Mouse (Mus musculus): ENCODE measurements around the gene Myoz2. TPM values are rescaled to one million over a fixed set of nuclear protein-coding genes. Genes with fewer than 3 reads are reported as not detected.

Gene Myoz2
- total RNA-seq, 1 experiment from 2014 or later, result not detected

GRCm38 (mm10) chr3:123024496-123025234, 10.2 kb downstream of the Myoz2 start:
- ATAC-seq (replicated peaks in 1 of 2; ENCODE audit: insufficient read depth in 1 of 2, low FRiP score in 2 of 2, low TSS enrichment in 1 of 2, low read depth in 1 of 2, poor library complexity in 2 of 2, severe bottlenecking in 2 of 2), result no peak

GRCm38 (mm10) chr3:123018792-123019191, 16.0 kb downstream of the Myoz2 start:
- ATAC-seq (replicated peaks in 1 of 2; ENCODE audit: insufficient read depth in 1 of 2, low FRiP score in 2 of 2, low TSS enrichment in 1 of 2, low read depth in 1 of 2, poor library complexity in 2 of 2, severe bottlenecking in 2 of 2), result no peak

GRCm38 (mm10) chr3:123013476-123013875, 21.3 kb downstream of the Myoz2 start:
- ATAC-seq (replicated peaks in 1 of 2; ENCODE audit: insufficient read depth in 1 of 2, low FRiP score in 2 of 2, low TSS enrichment in 1 of 2, low read depth in 1 of 2, poor library complexity in 2 of 2, severe bottlenecking in 2 of 2), result no peak

GRCm38 (mm10) chr3:123009417-123009816, 25.4 kb downstream of the Myoz2 start:
- ATAC-seq (replicated peaks in 1 of 2; ENCODE audit: insufficient read depth in 1 of 2, low FRiP score in 2 of 2, low TSS enrichment in 1 of 2, low read depth in 1 of 2, poor library complexity in 2 of 2, severe bottlenecking in 2 of 2), result no peak

GRCm38 (mm10) chr3:123007386-123007785, 27.4 kb downstream of the Myoz2 start:
- ATAC-seq (replicated peaks in 1 of 2; ENCODE audit: insufficient read depth in 1 of 2, low FRiP score in 2 of 2, low TSS enrichment in 1 of 2, low read depth in 1 of 2, poor library complexity in 2 of 2, severe bottlenecking in 2 of 2), result no peak

- no peak for ATAC-seq (replicated peaks in 1 of 2; ENCODE audit: insufficient read depth in 1 of 2, low FRiP score in 2 of 2, low TSS enrichment in 1 of 2, low read depth in 1 of 2, poor library complexity in 2 of 2, severe bottlenecking in 2 of 2)
These were observed 33.8 kb downstream of the Myoz2 start for GRCm38 (mm10) chr3:123001053-123001452.

- no peak for ATAC-seq (replicated peaks in 1 of 2; ENCODE audit: insufficient read depth in 1 of 2, low FRiP score in 2 of 2, low TSS enrichment in 1 of 2, low read depth in 1 of 2, poor library complexity in 2 of 2, severe bottlenecking in 2 of 2)
These were observed 36.3 kb downstream of the Myoz2 start for GRCm38 (mm10) chr3:122998511-122998910.

- ATAC-seq (replicated peaks in 1 of 2; ENCODE audit: insufficient read depth in 1 of 2, low FRiP score in 2 of 2, low TSS enrichment in 1 of 2, low read depth in 1 of 2, poor library complexity in 2 of 2, severe bottlenecking in 2 of 2), result no peak
These were observed 37.8 kb downstream of the Myoz2 start for GRCm38 (mm10) chr3:122996968-122997367.

GRCm38 (mm10) chr3:122986906-122987305, 47.9 kb downstream of the Myoz2 start:
- no peak for ATAC-seq (replicated peaks in 1 of 2; ENCODE audit: insufficient read depth in 1 of 2, low FRiP score in 2 of 2, low TSS enrichment in 1 of 2, low read depth in 1 of 2, poor library complexity in 2 of 2, severe bottlenecking in 2 of 2)

- no peak for ATAC-seq (replicated peaks in 1 of 2; ENCODE audit: insufficient read depth in 1 of 2, low FRiP score in 2 of 2, low TSS enrichment in 1 of 2, low read depth in 1 of 2, poor library complexity in 2 of 2, severe bottlenecking in 2 of 2)
These were observed 48.4 kb downstream of the Myoz2 start for GRCm38 (mm10) chr3:122986386-122986785.

- ATAC-seq (replicated peaks in 1 of 2; ENCODE audit: insufficient read depth in 1 of 2, low FRiP score in 2 of 2, low TSS enrichment in 1 of 2, low read depth in 1 of 2, poor library complexity in 2 of 2, severe bottlenecking in 2 of 2), result no peak
These were observed 49.5 kb downstream of the Myoz2 start for GRCm38 (mm10) chr3:122985183-122985944.

GRCm38 (mm10) chr3:122984249-122985182, 50.3 kb downstream of the Myoz2 start, which contains the start of gene Usp53:
Usp53 (minus strand) TSS chr3:122984510.
- ATAC-seq (replicated peaks in 1 of 2; ENCODE audit: insufficient read depth in 1 of 2, low FRiP score in 2 of 2, low TSS enrichment in 1 of 2, low read depth in 1 of 2, poor library complexity in 2 of 2, severe bottlenecking in 2 of 2), result peak; percentile 84 to 88

- peak; percentile 54 to 61 for ATAC-seq (replicated peaks in 1 of 2; ENCODE audit: insufficient read depth in 1 of 2, low FRiP score in 2 of 2, low TSS enrichment in 1 of 2, low read depth in 1 of 2, poor library complexity in 2 of 2, severe bottlenecking in 2 of 2)
These were observed 51.0 kb downstream of the Myoz2 start for GRCm38 (mm10) chr3:122983849-122984248.

GRCm38 (mm10) chr3:122975964-122976363, 58.9 kb downstream of the Myoz2 start:
- 0 out of 4 replicates have a peak, but pooled peaks of 1 of the 2 experiments have one; percentile 22 for ATAC-seq (replicated peaks in 1 of 2; ENCODE audit: insufficient read depth in 1 of 2, low FRiP score in 2 of 2, low TSS enrichment in 1 of 2, low read depth in 1 of 2, poor library complexity in 2 of 2, severe bottlenecking in 2 of 2)

- no peak for ATAC-seq (replicated peaks in 1 of 2; ENCODE audit: insufficient read depth in 1 of 2, low FRiP score in 2 of 2, low TSS enrichment in 1 of 2, low read depth in 1 of 2, poor library complexity in 2 of 2, severe bottlenecking in 2 of 2)
These were observed 59.5 kb downstream of the Myoz2 start for GRCm38 (mm10) chr3:122975363-122975762.

- ATAC-seq (replicated peaks in 1 of 2; ENCODE audit: insufficient read depth in 1 of 2, low FRiP score in 2 of 2, low TSS enrichment in 1 of 2, low read depth in 1 of 2, poor library complexity in 2 of 2, severe bottlenecking in 2 of 2), result no peak
These were observed 60.0 kb downstream of the Myoz2 start for GRCm38 (mm10) chr3:122974833-122975232.

- no peak for ATAC-seq (replicated peaks in 1 of 2; ENCODE audit: insufficient read depth in 1 of 2, low FRiP score in 2 of 2, low TSS enrichment in 1 of 2, low read depth in 1 of 2, poor library complexity in 2 of 2, severe bottlenecking in 2 of 2)
These were observed 62.5 kb downstream of the Myoz2 start for GRCm38 (mm10) chr3:122972126-122972822.

Data from hematopoietic stem cell, adult 5-6 weeks (primary cell).